Mouse (Mus musculus) limb, embryonic 11.5 days (tissue): ENCODE results near the gene Msrb3. TPM values are rescaled to one million over a fixed set of nuclear protein-coding genes. Genes with fewer than 3 reads are reported as not detected.

ENCODE experiments used
- ATAC-seq: fragments of 200-750 bp; cut with Nextera tagmentation; 2 replicates; pipeline ENCODE4 v1.8.0; 2017; ENCODE audit warnings: low read depth; ENCODE audit not compliant: insufficient number of reproducible peaks, low FRiP score, low TSS enrichment
- DNase-seq: peaks from one replicate; pipeline ENCODE4 v3.0.0-alpha.2; 2015; ENCODE audit warnings: low spot score
- H3K27ac ChIP-seq: fragments of 300-500 bp; sonication (generic); replicated peaks from 2 replicates; pipeline ENCODE4 v1.5.1; 2014; ENCODE audit warnings: low read depth, mild to moderate bottlenecking, low read length
- H3K27me3 ChIP-seq: fragments of 300-500 bp; sonication (generic); 2 replicates; pipeline ENCODE4 v1.6.1; 2014; ENCODE audit warnings: mild to moderate bottlenecking, low read length, mixed read lengths; ENCODE audit not compliant: control insufficient read depth, insufficient read depth
- H3K36me3 ChIP-seq: fragments of 300-500 bp; sonication (generic); 2 replicates; pipeline ENCODE4 v1.6.1; 2014; ENCODE audit warnings: mild to moderate bottlenecking, low read length, moderate library complexity, mixed read lengths; ENCODE audit not compliant: control insufficient read depth, insufficient read depth
- H3K4me1 ChIP-seq: fragments of 300-500 bp; sonication (generic); 2 replicates; pipeline ENCODE4 v1.6.1; 2014; ENCODE audit warnings: low read length, mixed read lengths; ENCODE audit not compliant: control insufficient read depth, insufficient read depth
- H3K4me2 ChIP-seq: fragments of 300-500 bp; sonication (generic); 2 replicates; pipeline ENCODE4 v1.6.1; 2014; ENCODE audit warnings: low read depth, mild to moderate bottlenecking, moderate library complexity; ENCODE audit not compliant: severe bottlenecking
- H3K4me3 ChIP-seq: fragments of 300-500 bp; sonication (generic); 2 replicates; pipeline ENCODE4 v1.5.1; 2014; ENCODE audit warnings: low read depth, low read length
- H3K9ac ChIP-seq: fragments of 300-500 bp; sonication (generic); 2 replicates; pipeline ENCODE4 v1.6.1; 2014; ENCODE audit warnings: mild to moderate bottlenecking, low read length
- H3K9me3 ChIP-seq: fragments of 300-500 bp; sonication (generic); 2 replicates; pipeline ENCODE4 v1.6.1; 2016; ENCODE audit warnings: low read length; ENCODE audit not compliant: control insufficient read depth
- WGBS: fragments of 180-500 bp; shearing (Covaris S2); extraction: QIAGEN DNeasy Blood & Tissue Kit; methylation state at CpG from one replicate; pipeline ENCODE4 v1.1.7; 2014; 5-methylcytosine and 5-hydroxymethylcytosine counted together
- polyA plus RNA-seq: library from polyadenylated mRNA; unstranded; fragments of >200 nt; fragmentation: Nextera tagmentation; extraction: Ambion mirVana; gene quantifications from 2 replicates; pipeline ENCODE4 v1.2.1, GENCODE M21; 2014

Gene Msrb3
- polyA plus RNA-seq, 1 experiment from 2014 or later, result 7.8 TPM

GRCm38 (mm10) chr10:120926156-120926555 is 27.3 kb upstream of the Msrb3 start:
- no peaks in the 10 kb centered on the region for H3K4me1 ChIP-seq
- WGBS, result 93% methylated on average over 8 of the region's 8 CpGs
- no peak overlapping the region for H3K4me2 ChIP-seq
- no peak overlapping the region for H3K9ac ChIP-seq
- H3K27me3 ChIP-seq, result no peaks in the 10 kb centered on the region
- peaks cover 7% of the 10 kb centered on the region; the same call in 1 of the 2 replicates for H3K36me3 ChIP-seq
- H3K27ac ChIP-seq, result no peak overlapping the region
- no peak overlapping the region for H3K4me3 ChIP-seq
- no peaks in the 10 kb centered on the region for H3K9me3 ChIP-seq
- DNase-seq (no peak), ATAC-seq (no peak)

GRCm38 (mm10) chr10:120921501-120921900 is 22.6 kb upstream of the Msrb3 start:
- 75% methylated on average over 2 of the region's 2 CpGs for WGBS
- Histone ChIP-seq H3K9ac (no peak overlapping the region), H3K27me3 (no peaks in the 10 kb centered on the region), H3K27ac (no peak overlapping the region), H3K4me2 (no peak overlapping the region), H3K4me3 (no peak overlapping the region), H3K36me3 (peaks cover 2% of the 10 kb centered on the region; the same call in 1 of the 2 replicates), H3K9me3 (no peaks in the 10 kb centered on the region), H3K4me1 (no peaks in the 10 kb centered on the region)
- DNase-seq (no peak), ATAC-seq (no peak)

DNA sequence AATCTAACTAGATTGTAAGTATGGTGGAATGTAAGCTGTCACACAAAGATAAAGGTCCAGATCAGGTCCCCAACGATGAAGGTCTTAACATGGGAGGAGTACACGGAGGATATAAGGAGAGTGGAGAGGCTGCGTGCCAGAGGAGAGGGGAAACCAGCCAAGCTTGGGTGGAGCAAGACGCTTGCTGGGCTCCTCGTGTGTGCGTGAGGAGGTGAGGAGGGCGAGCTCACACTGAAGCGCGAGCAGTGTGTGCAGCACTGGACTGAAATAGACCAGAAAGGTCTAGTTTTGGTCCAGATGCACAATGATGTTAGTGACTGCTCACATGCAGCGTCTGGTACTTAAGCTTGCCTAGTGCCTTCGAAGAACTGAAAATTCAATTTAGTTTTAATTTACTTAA is 21.7 kb upstream of the Msrb3 start:
- Histone ChIP-seq H3K4me3 (no peak overlapping the region), H3K36me3 (peaks cover 2% of the 10 kb centered on the region; the same call in 1 of the 2 replicates), H3K9me3 (no peaks in the 10 kb centered on the region), H3K4me1 (no peaks in the 10 kb centered on the region), H3K9ac (no peak overlapping the region), H3K27ac (no peak overlapping the region), H3K4me2 (no peak overlapping the region), H3K27me3 (no peaks in the 10 kb centered on the region)
- 87% methylated on average over 11 of the region's 11 CpGs for WGBS
- no peak for ATAC-seq
- peak; percentile 18 for DNase-seq

DNA sequence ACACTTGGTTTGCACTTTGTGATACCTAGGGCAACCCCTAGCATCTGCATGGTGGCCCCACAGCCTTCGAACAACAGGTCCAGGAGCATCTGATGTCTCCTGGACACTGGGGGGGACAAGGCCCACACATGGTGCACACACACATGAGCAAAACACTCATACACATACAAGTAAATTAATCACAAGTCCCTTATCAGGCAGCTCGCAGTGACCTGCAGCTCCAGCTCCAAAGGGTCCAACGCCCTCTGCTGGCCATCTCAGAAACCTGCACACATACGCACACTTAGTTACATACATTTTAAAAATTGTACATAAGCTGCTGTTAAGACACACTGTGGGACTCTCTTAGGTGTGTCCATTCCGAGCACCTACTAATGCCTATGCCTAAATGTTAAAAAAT is 17.3 kb upstream of the Msrb3 start:
- no peak overlapping the region for H3K4me3 ChIP-seq
- ATAC-seq (no peak), DNase-seq (no peak)
- no peaks in the 10 kb centered on the region for H3K27me3 ChIP-seq
- H3K9ac ChIP-seq, result no peak overlapping the region
- WGBS, result 88% methylated on average over 5 of the region's 5 CpGs
- H3K4me2 ChIP-seq, result no peak overlapping the region
- no peaks in the 10 kb centered on the region for H3K4me1 ChIP-seq
- H3K9me3 ChIP-seq, result no peaks in the 10 kb centered on the region
- H3K36me3 ChIP-seq, result no peaks in the 10 kb centered on the region
- no peak overlapping the region for H3K27ac ChIP-seq

- no peak overlapping the region for H3K4me2 ChIP-seq
- no peak overlapping the region for H3K4me3 ChIP-seq
- H3K27me3 ChIP-seq, result no peaks in the 10 kb centered on the region
- no peaks in the 10 kb centered on the region for H3K9me3 ChIP-seq
- no peaks in the 10 kb centered on the region for H3K36me3 ChIP-seq
- no peak overlapping the region for H3K9ac ChIP-seq
- DNase-seq, result no peak
- no peak for ATAC-seq
- no peak overlapping the region for H3K27ac ChIP-seq
- WGBS, result 83% methylated on average over 15 of the region's 15 CpGs
- H3K4me1 ChIP-seq, result no peaks in the 10 kb centered on the region
Observed at GRCm38 (mm10) chr10:120914948-120915631, 16.2 kb upstream of the Msrb3 start.

- Histone ChIP-seq H3K27me3 (no peaks in the 10 kb centered on the region), H3K27ac (no peak overlapping the region), H3K9ac (no peak overlapping the region), H3K4me3 (no peak overlapping the region), H3K4me2 (no peak overlapping the region), H3K36me3 (no peaks in the 10 kb centered on the region), H3K4me1 (no peaks in the 10 kb centered on the region), H3K9me3 (no peaks in the 10 kb centered on the region)
- 70% methylated on average over 7 of the region's 7 CpGs for WGBS
- no peak for ATAC-seq
- DNase-seq, result no peak
Observed at GRCm38 (mm10) chr10:120914286-120914685, 15.4 kb upstream of the Msrb3 start.

DNA sequence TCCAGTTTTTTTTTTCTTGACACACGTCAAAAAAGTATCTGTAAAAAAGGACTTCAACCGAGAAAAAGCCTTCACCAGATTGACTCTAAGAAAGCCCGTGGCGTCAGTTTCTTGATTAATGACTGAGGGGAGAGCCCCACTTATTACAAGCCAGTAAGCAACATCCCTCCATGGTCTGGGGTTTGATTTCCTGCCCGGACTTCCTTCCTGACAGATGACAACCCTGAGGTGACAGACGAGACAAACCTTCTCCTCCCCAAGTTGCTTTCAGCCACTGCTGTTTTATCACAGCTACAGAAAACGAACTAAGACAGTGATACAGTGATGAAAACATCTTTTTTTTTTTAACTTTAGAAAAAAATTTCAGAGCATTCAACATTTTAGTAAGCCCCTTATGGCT is 14.9 kb upstream of the Msrb3 start:
- no peaks in the 10 kb centered on the region for H3K9me3 ChIP-seq
- WGBS, result 68% methylated on average over 7 of the region's 7 CpGs
- no peak overlapping the region for H3K9ac ChIP-seq
- no peaks in the 10 kb centered on the region for H3K36me3 ChIP-seq
- ATAC-seq, result no peak
- no peak overlapping the region for H3K27ac ChIP-seq
- no peak overlapping the region for H3K4me2 ChIP-seq
- H3K27me3 ChIP-seq, result no peaks in the 10 kb centered on the region
- H3K4me1 ChIP-seq, result no peaks in the 10 kb centered on the region
- H3K4me3 ChIP-seq, result no peak overlapping the region
- DNase-seq, result no peak

DNA sequence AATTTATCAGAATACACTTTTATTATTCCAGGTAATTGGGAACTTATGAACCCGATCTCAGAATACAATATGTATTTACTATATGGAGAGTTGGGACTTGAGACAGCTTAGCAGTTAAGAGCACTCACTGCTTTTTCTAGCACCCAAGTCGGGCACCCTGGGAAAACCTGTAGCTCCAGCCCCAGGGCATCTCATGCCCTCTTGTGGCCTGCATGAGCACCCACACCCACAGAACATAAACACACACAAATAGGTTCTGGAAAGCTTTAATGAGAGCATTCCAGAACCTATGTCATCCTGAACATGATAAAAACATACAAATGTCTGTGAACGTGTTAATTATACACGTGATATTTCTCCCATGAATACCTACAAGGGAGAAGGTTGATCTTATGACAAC is 13.1 kb upstream of the Msrb3 start:
- Histone ChIP-seq H3K36me3 (no peaks in the 10 kb centered on the region), H3K4me1 (no peaks in the 10 kb centered on the region), H3K27ac (no peak overlapping the region), H3K9me3 (no peaks in the 10 kb centered on the region), H3K9ac (no peak overlapping the region), H3K27me3 (no peaks in the 10 kb centered on the region), H3K4me3 (no peak overlapping the region), H3K4me2 (no peak overlapping the region)
- no peak for ATAC-seq
- DNase-seq, result no peak
- WGBS, result 83% methylated on average over 4 of the region's 4 CpGs
